Mouse (Mus musculus) midbrain, embryonic 14.5 days (tissue): ENCODE data around the gene Inafm1. TPM values are rescaled to one million over a fixed set of nuclear protein-coding genes. Genes with fewer than 3 reads are reported as not detected.
"Not testable (repeated sequence)": the region's sequence is repeated elsewhere in the genome, so short reads cannot be mapped to it uniquely, and the experiment has no call there.

Source experiments
- ATAC-seq: fragments of 200-750 bp; cut with Nextera tagmentation; 2 replicates; pipeline ENCODE4 v1.8.0; 2017; ENCODE audit warnings: moderate number of reproducible peaks, moderate library complexity; ENCODE audit not compliant: low FRiP score, low TSS enrichment
- DNase-seq: peaks from one replicate; pipeline ENCODE4 v3.0.0-alpha.2; 2015
- H3K27ac ChIP-seq: fragments of 300-500 bp; sonication (generic); replicated peaks from 2 replicates; pipeline ENCODE4 v1.5.1; 2014; ENCODE audit warnings: mild to moderate bottlenecking, low read depth, low read length, moderate library complexity
- H3K27me3 ChIP-seq: fragments of 300-500 bp; sonication (generic); 2 replicates; pipeline ENCODE4 v1.6.1; 2014; ENCODE audit warnings: low read length, control low read depth, mixed read lengths; ENCODE audit not compliant: control insufficient read depth, insufficient read depth
- H3K36me3 ChIP-seq: fragments of 300-500 bp; sonication (generic); 2 replicates; pipeline ENCODE4 v1.6.1; 2014; ENCODE audit warnings: low read length, control low read depth; ENCODE audit not compliant: control insufficient read depth, insufficient read depth
- H3K4me1 ChIP-seq: fragments of 300-500 bp; sonication (generic); 2 replicates; pipeline ENCODE4 v1.6.1; 2014; ENCODE audit warnings: mild to moderate bottlenecking, antibody characterized with exemption, low read length, control low read depth; ENCODE audit not compliant: control insufficient read depth, insufficient read depth
- H3K4me2 ChIP-seq: fragments of 300-500 bp; sonication (generic); 2 replicates; pipeline ENCODE4 v1.6.1; 2014; ENCODE audit warnings: mild to moderate bottlenecking, low read length, moderate library complexity
- H3K4me3 ChIP-seq: fragments of 300-500 bp; sonication (generic); replicated peaks from 2 replicates; pipeline ENCODE4 v1.5.1; 2014; ENCODE audit warnings: low read depth, low read length
- H3K9ac ChIP-seq: fragments of 300-500 bp; sonication (generic); replicated peaks from 2 replicates; pipeline ENCODE4 v1.6.1; 2014; ENCODE audit warnings: mild to moderate bottlenecking, low read length, moderate library complexity
- H3K9me3 ChIP-seq: fragments of 300-500 bp; sonication (generic); 2 replicates; pipeline ENCODE4 v1.6.1; 2016; ENCODE audit warnings: low read length, control low read depth, mixed read lengths; ENCODE audit not compliant: control insufficient read depth
- whole genome bisulfite sequencing: fragments of 180-500 bp; shearing (Covaris S2); extraction: QIAGEN DNeasy Blood & Tissue Kit; methylation state at CpG from one replicate; pipeline ENCODE4 v1.1.7; 2014; 5-methylcytosine and 5-hydroxymethylcytosine counted together
- polyA plus RNA-seq: library from polyadenylated mRNA; unstranded; fragments of >200 nt; fragmentation: Nextera tagmentation; extraction: Ambion mirVana; gene quantifications from 2 replicates; pipeline ENCODE4 v1.2.1, GENCODE M21; 2014

Gene Inafm1
- polyA plus RNA-seq, 1 experiment from 2014 or later, result 36.4 TPM

DNA sequence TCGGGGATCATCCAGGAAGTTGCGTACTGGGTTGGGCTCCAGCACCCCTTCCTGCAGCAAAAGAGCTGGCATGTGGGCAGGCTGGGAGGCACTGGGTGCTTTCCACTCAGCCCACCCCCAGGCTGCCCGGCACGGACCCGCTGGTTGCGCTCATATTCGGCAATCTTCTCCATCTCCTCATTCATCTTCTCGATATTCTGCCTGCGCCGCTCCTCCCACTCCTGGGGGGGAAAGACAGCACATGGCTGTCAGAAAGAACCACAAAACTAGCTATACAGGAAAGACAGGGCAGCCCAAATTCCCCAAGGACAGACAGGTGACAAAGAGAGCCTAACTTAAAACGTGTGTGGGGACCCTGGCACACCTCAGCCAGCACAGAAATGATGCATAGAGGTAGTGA, 7.3 kb upstream of the Inafm1 start:
- WGBS, result 92% methylated on average over 11 of the region's 11 CpGs
- no peaks in the 10 kb centered on the region for H3K27me3 ChIP-seq
- H3K36me3 ChIP-seq, result peaks cover 70% of the 10 kb centered on the region
- no peaks in the 10 kb centered on the region for H3K9me3 ChIP-seq
- ATAC-seq (no peak), DNase-seq (no peak)
- H3K4me3 ChIP-seq, result no peak overlapping the region
- no peaks in the 10 kb centered on the region for H3K4me1 ChIP-seq
- H3K9ac ChIP-seq, result no peak overlapping the region
- H3K4me2 ChIP-seq, result no peak overlapping the region
- no peak overlapping the region for H3K27ac ChIP-seq

DNA sequence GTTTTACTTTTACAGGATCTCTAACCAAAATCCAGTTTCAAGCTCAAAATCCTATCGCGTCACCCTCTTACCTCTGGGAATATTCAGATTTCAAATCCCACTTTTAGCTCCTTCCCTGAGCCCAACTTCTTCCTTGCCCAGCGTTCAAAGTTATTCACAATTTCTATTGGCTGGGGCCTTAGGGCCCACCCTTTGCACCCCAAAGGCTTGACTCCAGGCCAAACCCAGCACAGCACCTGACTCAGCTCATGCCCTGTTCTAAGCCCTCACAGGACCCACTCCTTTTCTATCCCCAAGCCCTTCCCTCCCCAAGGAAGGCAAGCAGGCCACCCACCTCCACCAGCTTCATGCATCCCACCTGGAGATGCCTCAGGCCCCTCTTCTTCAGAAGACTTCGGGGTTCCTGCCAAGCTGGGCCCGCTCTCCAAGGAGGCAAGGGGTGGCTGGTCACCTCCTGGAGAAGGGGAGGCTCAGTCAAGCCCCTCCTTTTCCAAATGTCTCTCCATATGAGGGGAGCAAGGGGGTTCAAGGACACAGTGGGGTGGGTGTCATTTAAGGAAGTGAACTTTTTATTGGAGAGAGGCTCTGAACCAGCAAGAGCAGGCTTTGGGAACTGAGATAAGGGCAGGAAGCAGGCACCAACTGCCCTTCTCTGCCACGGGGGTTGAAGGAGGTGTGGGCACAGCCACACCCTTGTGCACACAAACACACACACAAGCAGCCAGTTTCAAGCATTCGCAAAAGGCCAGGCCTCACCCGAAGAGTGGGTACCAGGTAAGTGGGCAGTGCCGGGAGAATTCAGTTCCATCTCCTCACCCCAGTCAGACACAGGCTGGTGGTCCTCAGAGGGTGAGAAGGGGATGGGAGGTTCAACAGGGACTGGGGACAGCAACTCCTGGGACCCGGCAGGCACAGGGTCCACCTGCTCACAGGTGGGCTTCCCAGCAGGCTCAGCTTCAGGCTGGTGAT, 1.8 kb upstream of the Inafm1 start:
- 86% methylated on average over 10 of the region's 10 CpGs for WGBS
- H3K36me3 ChIP-seq, result peaks cover 43% of the 10 kb centered on the region
- H3K4me2 ChIP-seq, result no peak overlapping the region
- peaks cover 22% of the 10 kb centered on the region for H3K4me1 ChIP-seq
- no peak for ATAC-seq
- DNase-seq, result no peak
- no peak overlapping the region for H3K4me3 ChIP-seq
- H3K27me3 ChIP-seq, result no peaks in the 10 kb centered on the region
- H3K9me3 ChIP-seq, result no peaks in the 10 kb centered on the region
- no peak overlapping the region for H3K9ac ChIP-seq
- H3K27ac ChIP-seq, result no peak overlapping the region

DNA sequence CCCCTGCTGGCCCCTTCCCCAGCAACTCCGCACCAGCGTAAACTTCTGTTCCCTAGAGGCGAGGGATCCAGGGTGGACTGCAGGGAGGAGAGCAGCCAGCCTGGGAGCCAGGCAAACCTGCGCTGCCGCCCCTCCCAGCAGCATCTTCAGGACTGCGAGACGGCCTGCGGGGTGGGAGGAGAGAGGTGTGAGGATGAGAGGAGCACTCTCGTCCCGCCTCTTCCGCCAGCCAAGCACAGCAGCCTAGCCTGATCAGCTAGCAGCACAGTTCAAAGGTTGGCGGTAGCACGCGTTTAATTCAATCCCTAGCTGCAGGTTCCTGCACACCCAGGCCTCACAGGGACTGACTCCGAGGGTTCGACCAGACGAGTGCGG, 336 bp upstream of the Inafm1 start:
- Histone ChIP-seq H3K9ac (peak overlapping the region; percentile 88), H3K36me3 (peaks cover 37% of the 10 kb centered on the region), H3K4me2 (peak overlapping the region; percentile 88), H3K4me1 (peaks cover 22% of the 10 kb centered on the region), H3K27ac (peak overlapping the region; percentile 95), H3K4me3 (peak overlapping the region; percentile 78), H3K27me3 (no peaks in the 10 kb centered on the region), H3K9me3 (no peaks in the 10 kb centered on the region)
- DNase-seq, result peak; percentile 80
- ATAC-seq, result peak; percentile 63
- under 1% methylated on average over 18 of the region's 18 CpGs for WGBS

DNA sequence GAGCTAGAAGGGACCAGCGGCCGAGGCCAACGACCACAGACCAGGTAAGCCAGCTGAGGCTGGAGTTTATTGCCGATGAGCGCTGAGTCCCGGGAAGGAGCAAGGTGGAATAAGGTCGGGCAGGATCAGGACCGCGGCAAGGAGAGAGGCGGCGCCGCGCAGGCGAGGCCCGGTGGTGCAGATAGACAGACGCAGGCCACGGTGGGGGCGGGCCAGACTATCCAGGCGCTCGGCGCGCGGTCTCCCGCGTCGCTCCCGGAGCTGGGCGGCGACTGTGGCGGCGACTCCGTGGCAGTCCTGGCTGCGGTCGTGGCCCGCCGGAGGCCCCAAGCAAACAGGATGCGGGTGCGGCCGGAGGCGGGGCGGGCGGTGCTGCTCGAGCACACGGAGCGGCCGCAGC, 736 bp downstream of the Inafm1 start:
- H3K4me1 ChIP-seq, result peaks cover 22% of the 10 kb centered on the region
- peaks cover 27% of the 10 kb centered on the region for H3K36me3 ChIP-seq
- no peaks in the 10 kb centered on the region for H3K27me3 ChIP-seq
- peak; percentile 73 for ATAC-seq
- peak overlapping the region; percentile 78 for H3K4me3 ChIP-seq
- H3K4me2 ChIP-seq, result peak overlapping the region; percentile 88
- peak overlapping the region; percentile 95 for H3K27ac ChIP-seq
- WGBS, result under 1% methylated on average over 43 of the region's 46 CpGs
- DNase-seq, result peak; percentile 84
- H3K9ac ChIP-seq, result peak overlapping the region; percentile 88
- H3K9me3 ChIP-seq, result no peaks in the 10 kb centered on the region

DNA sequence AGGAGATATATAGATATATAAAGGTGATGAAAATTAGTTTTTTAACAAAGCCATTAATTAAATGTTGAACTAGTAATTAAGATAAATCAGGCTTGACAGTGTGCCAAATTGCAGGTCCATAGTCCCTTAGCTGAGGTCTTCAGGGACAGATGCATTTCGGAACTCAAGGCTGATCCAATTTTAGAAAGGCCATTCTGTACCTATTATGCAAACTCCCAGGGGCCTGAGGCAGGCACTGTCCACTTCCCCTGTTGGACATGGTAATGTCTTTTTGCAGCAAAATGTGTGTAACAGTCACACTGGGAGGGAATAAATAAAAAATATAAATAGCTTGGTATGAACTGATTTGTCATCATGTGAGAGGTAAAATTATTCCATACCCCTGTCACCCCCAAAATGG, 2.3 kb downstream of the Inafm1 start:
- Histone ChIP-seq H3K4me3 (no peak overlapping the region), H3K27ac (no peak overlapping the region), H3K9ac (0 out of 2 replicates have a peak overlapping the region, but pooled peaks have one; percentile 88), H3K4me2 (peak overlapping the region; percentile 88), H3K36me3 (peaks cover 13% of the 10 kb centered on the region), H3K4me1 (peaks cover 22% of the 10 kb centered on the region), H3K9me3 (no peaks in the 10 kb centered on the region), H3K27me3 (no peaks in the 10 kb centered on the region)
- ATAC-seq (no peak), DNase-seq (no peak)
- WGBS, result 47% methylated on average over 1 of the region's 1 CpGs

DNA sequence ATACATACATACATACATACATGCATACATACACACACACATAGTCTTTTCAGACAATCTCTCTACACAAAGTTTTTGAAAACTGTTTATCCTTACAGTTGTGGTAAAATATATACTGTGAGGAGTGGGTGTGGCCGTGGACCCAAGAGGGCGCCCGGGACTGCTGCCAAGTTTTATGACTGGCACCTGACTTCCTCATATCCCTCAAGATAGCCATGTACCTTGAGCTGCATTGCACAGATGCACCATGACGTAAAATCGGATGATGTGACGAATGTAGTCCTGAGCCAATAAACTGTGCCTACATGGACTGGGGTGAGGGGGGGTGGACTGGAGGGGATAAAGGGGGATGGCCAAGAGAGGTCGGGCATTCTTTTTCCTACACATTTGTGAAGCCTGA, 6.8 kb downstream of the Inafm1 start:
- not testable (repeated sequence) for DNase-seq, ATAC-seq
- 94% methylated on average over 7 of the region's 7 CpGs for WGBS

DNA sequence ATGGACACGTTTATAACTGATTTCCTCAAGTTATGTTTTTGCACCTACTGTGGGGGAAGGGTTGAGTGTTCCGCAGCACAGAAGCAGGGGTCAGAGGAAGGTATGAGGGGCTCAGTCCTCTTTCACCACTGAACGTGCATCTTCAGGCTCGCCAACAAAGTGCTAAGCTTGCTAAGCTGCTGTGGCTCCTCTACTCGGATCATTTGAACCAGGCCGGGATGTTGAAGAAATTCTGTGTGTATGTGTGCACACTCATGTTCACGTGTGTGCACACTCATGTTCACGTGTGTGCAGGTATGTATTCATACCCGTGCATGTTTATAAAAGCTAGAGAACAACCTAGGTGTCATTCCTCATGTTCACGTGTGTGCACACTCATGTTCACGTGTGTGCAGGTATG, 7.6 kb downstream of the Inafm1 start:
- no peak overlapping the region for H3K27ac ChIP-seq
- WGBS, result 90% methylated on average over 11 of the region's 11 CpGs
- H3K27me3 ChIP-seq, result no peaks in the 10 kb centered on the region
- no peak for DNase-seq
- no peak overlapping the region for H3K4me3 ChIP-seq
- no peak overlapping the region for H3K4me2 ChIP-seq
- H3K9ac ChIP-seq, result no peak overlapping the region
- H3K36me3 ChIP-seq, result no peaks in the 10 kb centered on the region
- ATAC-seq, result no peak
- no peaks in the 10 kb centered on the region for H3K4me1 ChIP-seq
- H3K9me3 ChIP-seq, result peaks cover 5% of the 10 kb centered on the region; the same call in 1 of the 2 replicates

More for the DNA sequence above, 6.8 kb downstream of the Inafm1 start:
- H3K27ac ChIP-seq, H3K27me3 ChIP-seq, H3K4me2 ChIP-seq, H3K36me3 ChIP-seq, H3K9me3 ChIP-seq, H3K9ac ChIP-seq, H3K4me1 ChIP-seq, H3K4me3 ChIP-seq: not testable (repeated sequence)

DNA sequence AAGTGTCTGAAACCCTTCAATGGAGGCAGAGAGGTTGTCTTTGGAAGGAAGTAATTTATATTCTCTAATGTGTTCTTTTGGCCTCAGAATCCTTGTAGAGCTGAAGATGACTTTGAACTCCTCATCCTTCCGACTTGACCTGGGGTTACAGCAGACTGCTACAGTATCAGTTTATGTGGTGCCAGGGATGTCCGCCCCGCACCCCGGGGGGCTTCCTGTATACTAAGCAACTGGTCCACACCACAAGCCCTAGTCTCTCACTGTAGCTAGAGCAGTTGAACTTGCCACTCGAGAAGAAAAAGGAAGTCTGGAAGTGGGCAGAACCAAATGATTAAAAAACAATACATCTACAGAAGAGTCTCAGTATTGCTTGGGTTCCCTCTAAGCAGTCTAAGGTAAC, 9.6 kb downstream of the Inafm1 start:
- no peak overlapping the region for H3K9ac ChIP-seq
- H3K4me2 ChIP-seq, result no peak overlapping the region
- H3K36me3 ChIP-seq, result no peaks in the 10 kb centered on the region
- ATAC-seq, result no peak
- H3K4me1 ChIP-seq, result no peaks in the 10 kb centered on the region
- H3K27me3 ChIP-seq, result no peaks in the 10 kb centered on the region
- whole genome bisulfite sequencing, result 80% methylated on average over 5 of the region's 5 CpGs
- no peak overlapping the region for H3K4me3 ChIP-seq
- H3K9me3 ChIP-seq, result peaks cover 5% of the 10 kb centered on the region; the same call in 1 of the 2 replicates
- H3K27ac ChIP-seq, result no peak overlapping the region
- no peak for DNase-seq
